In the genomic region with DNA sequence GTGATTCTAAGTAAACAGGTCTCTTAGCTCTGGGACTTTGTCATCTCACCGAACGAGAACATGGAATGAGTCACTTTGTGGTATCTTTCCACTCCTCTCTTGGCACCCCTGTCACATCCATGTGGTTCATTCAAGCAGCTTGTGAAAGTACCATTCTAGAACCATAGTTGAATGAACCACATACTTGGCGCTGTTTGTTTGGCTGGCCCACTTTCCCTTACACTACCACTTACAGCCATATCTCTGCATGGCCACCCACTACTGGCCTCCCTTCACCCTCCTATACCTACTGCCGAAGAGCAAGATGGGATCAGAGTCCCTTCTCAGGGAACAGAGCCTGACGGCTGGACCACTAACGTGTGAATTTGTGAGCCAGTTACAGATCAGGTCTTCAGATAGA, we compare ENCODE assay signal across 21 mouse cellular contexts. TPM values are rescaled to one million over a fixed set of nuclear protein-coding genes. Genes with fewer than 3 reads are reported as not detected.
DNase-seq lines count a peak whose midpoint lies in the region; ATAC-seq lines count a peak whose summit lies in the region.
"Had no signal": no experiment of that assay in that cellular context is flagged by ENCODE, and none has a peak within 500 bp of the region (broad histone marks: within the 10 kb centered on the region; RNA-seq: fewer than 3 reads in every experiment).

No protein-coding gene starts in this region.

- peak; percentile 56 to 58 for DNase-seq in left cerebral cortex, adult 18-20 months (ENCODE audit: low spot score in 2 of 2)
- DNase-seq in left cerebral cortex, postnatal 10 days (ENCODE audit: extremely low spot score in 1 of 2, low spot score in 2 of 2), result no peak
- peak; percentile 22 for DNase-seq in CD4-positive, CD25-positive, alpha-beta regulatory T cell, adult 2 months (ENCODE audit: low read depth, low spot score)
- peak; percentile 22 for DNase-seq in adrenal gland, adult 8-10 months
- DNase-seq in left cerebral cortex, postnatal 36 days (ENCODE audit: low spot score in 2 of 2), result peak; percentile 59 to 60
- DNase-seq: cerebellum, postnatal 25 days; gastrocnemius, adult 2 months; kidney, postnatal 14 days; lung, adult 2 months; retina, postnatal 1 day; thymus, adult 2 months had no signal

- H3K27ac ChIP-seq in heart, embryonic 11.5 days (ENCODE audit: low read depth, low read length), result no peak overlapping the region
- H3K27ac ChIP-seq: embryonic facial prominence, embryonic 12.5 days; forebrain, embryonic 10.5 days; gastrocnemius, adult 2 months; intestine, embryonic 15.5 days; limb, embryonic 15.5 days; neural tube, embryonic 13.5 days had no signal

- H3K27me3 ChIP-seq in heart, embryonic 11.5 days (ENCODE audit: control insufficient read depth, insufficient read depth, low read length), result no peaks in the 10 kb centered on the region
- H3K27me3 ChIP-seq: embryonic facial prominence, embryonic 12.5 days; heart, embryonic 12.5 days; intestine, embryonic 15.5 days; limb, embryonic 15.5 days; neural tube, embryonic 13.5 days had no signal

- H3K4me3 ChIP-seq in heart, embryonic 11.5 days (ENCODE audit: low read depth, low read length), result no peak overlapping the region
- H3K4me3 ChIP-seq: embryonic facial prominence, embryonic 12.5 days; forebrain, embryonic 10.5 days; gastrocnemius, adult 2 months; heart, embryonic 12.5 days; intestine, embryonic 15.5 days; limb, embryonic 15.5 days; neural tube, embryonic 13.5 days had no signal

- H3K9ac ChIP-seq in heart, embryonic 11.5 days (ENCODE audit: low read depth, low read length), result no peak overlapping the region
- H3K9ac ChIP-seq: embryonic facial prominence, embryonic 12.5 days; heart, embryonic 12.5 days; intestine, embryonic 15.5 days; limb, embryonic 15.5 days; neural tube, embryonic 13.5 days had no signal

- H3K4me2 ChIP-seq in heart, embryonic 11.5 days, result no peak overlapping the region
- H3K4me2 ChIP-seq: embryonic facial prominence, embryonic 12.5 days; heart, embryonic 12.5 days; intestine, embryonic 15.5 days; limb, embryonic 15.5 days; neural tube, embryonic 13.5 days had no signal

- H3K4me1 ChIP-seq in heart, embryonic 11.5 days (ENCODE audit: control insufficient read depth, insufficient read depth, low read length), result no peaks in the 10 kb centered on the region
- H3K4me1 ChIP-seq: embryonic facial prominence, embryonic 12.5 days; heart, embryonic 12.5 days; limb, embryonic 15.5 days had no signal

- H3K9me3 ChIP-seq in heart, embryonic 11.5 days (replicated peaks; ENCODE audit: control insufficient read depth, low read length), result no peaks in the 10 kb centered on the region
- H3K9me3 ChIP-seq: embryonic facial prominence, embryonic 12.5 days; forebrain, embryonic 10.5 days; G1E; intestine, embryonic 15.5 days; limb, embryonic 15.5 days; neural tube, embryonic 13.5 days had no signal

- H3K36me3 ChIP-seq in heart, embryonic 11.5 days (ENCODE audit: control insufficient read depth, insufficient read depth, low read length), result no peaks in the 10 kb centered on the region
- H3K36me3 ChIP-seq: embryonic facial prominence, embryonic 12.5 days; forebrain, embryonic 10.5 days; G1E; heart, embryonic 12.5 days; intestine, embryonic 15.5 days; limb, embryonic 15.5 days; neural tube, embryonic 13.5 days had no signal

- no peak for ATAC-seq in megakaryocyte, adult 5-6 weeks (ENCODE audit: poor library complexity, severe bottlenecking)
- no peak for ATAC-seq in heart, embryonic 11.5 days (replicated peaks; ENCODE audit: insufficient number of reproducible peaks, low FRiP score, low TSS enrichment)
- ATAC-seq: intestine, embryonic 15.5 days; midbrain, embryonic 16.5 days had no signal

- WGBS in heart, embryonic 11.5 days (ENCODE audit: insufficient replicate concordance), result 69% methylated on average over 6 of the region's 6 CpGs

- intact Hi-C loops in left cerebral cortex, postnatal 10 days (cut with DNase I), result no loop called here
- intact Hi-C loops in left cerebral cortex, postnatal 36 days (cut with DNase I), result loop anchor here (5.0 kb wide), 1 partner anchor 82 kb away; no protein-coding TSS in a partner anchor

RNA-seq across cellular contexts. Expression of a gene that starts 54.4 kb away (rescaled TPM):
- 10 to 100 TPM; 55.2 to 58.5 TPM for total RNA-seq in left cerebral cortex, adult 18-20 months (2021)
- total RNA-seq in left cerebral cortex, postnatal 10 days (2021), result 10 to 100 TPM; 54.2 to 60.9 TPM
- 100 to 1,000 TPM in 1 of 4 experiments, 10 to 100 TPM in 3; 66.2 to 126 (median 84.4) TPM for total RNA-seq in adrenal gland, adult 8-10 months (2022)
- 10 to 100 TPM; 54.7 to 56.5 TPM for total RNA-seq in left cerebral cortex, postnatal 36 days (2021)
- 25.7 and 27.8 TPM in 2 replicates for total RNA-seq in megakaryocyte, adult 5-6 weeks (2015)
- 41.6 and 58.6 TPM in 2 replicates for total RNA-seq in megakaryocyte, adult 5-6 weeks (2017)
- 45.5 and 50.0 TPM in 2 replicates for polyA plus RNA-seq in heart, embryonic 11.5 days (2014; fragmentation: Nextera tagmentation; extraction: Ambion mirVana)

Comparison
In these comparisons a context has a peak if more than half of its experiments do, and no peak if none do; other contexts are left out.
1. DNase-seq: peak in left cerebral cortex, adult 18-20 months (2 of 2), CD4-positive, CD25-positive, alpha-beta regulatory T cell, adult 2 months (single experiment), adrenal gland, adult 8-10 months (single experiment) and left cerebral cortex, postnatal 36 days (2 of 2); none in left cerebral cortex, postnatal 10 days (0 of 2).